Mouse (Mus musculus): Measurements from ENCODE around the gene Mast4. TPM values are rescaled to one million over a fixed set of nuclear protein-coding genes. Genes with fewer than 3 reads are reported as not detected.
A peak's percentile ranks its signal among the peaks of the same experiment; 100 is the strongest.

Mast4 gene
- polyA plus RNA-seq, 1 experiment from 2014 or later: 15.2 TPM

- Histone ChIP-seq H3K4me2 (no peak overlapping the region), H3K9ac (no peak overlapping the region), H3K9me3 (replicated peaks) (no peaks in the 10 kb centered on the region), H3K27ac (no peak overlapping the region), H3K27me3 (no peaks in the 10 kb centered on the region), H3K4me3 (no peak overlapping the region), H3K4me1 (peaks cover 7% of the 10 kb centered on the region; the same call in 1 of the 2 replicates), H3K36me3 (ENCODE audit: poor library complexity, severe bottlenecking) (no peaks in the 10 kb centered on the region)
- ATAC-seq: no peak; the same call in 1 of the 2 replicates
- 39% methylated on average over 2 of the region's 2 CpGs for WGBS
Observed at GRCm38 (mm10) chr13:102850594-102850993, 483.7 kb downstream of the Mast4 start.

GRCm38 (mm10) chr13:102849068-102849467, 485.2 kb downstream of the Mast4 start:
- Histone ChIP-seq H3K36me3 (ENCODE audit: poor library complexity, severe bottlenecking) (no peaks in the 10 kb centered on the region), H3K9me3 (replicated peaks) (no peaks in the 10 kb centered on the region), H3K9ac (no peak overlapping the region), H3K4me2 (no peak overlapping the region), H3K27me3 (no peaks in the 10 kb centered on the region), H3K4me1 (peaks cover 7% of the 10 kb centered on the region; the same call in 1 of the 2 replicates), H3K27ac (no peak overlapping the region), H3K4me3 (no peak overlapping the region)
- ATAC-seq: no peak
- 85% methylated on average over 3 of the region's 3 CpGs for WGBS

- Histone ChIP-seq H3K27me3 (no peaks in the 10 kb centered on the region), H3K4me3 (no peak overlapping the region), H3K4me2 (no peak overlapping the region), H3K36me3 (ENCODE audit: poor library complexity, severe bottlenecking) (no peaks in the 10 kb centered on the region), H3K27ac (no peak overlapping the region), H3K9ac (no peak overlapping the region), H3K4me1 (peaks cover 23% of the 10 kb centered on the region), H3K9me3 (replicated peaks) (no peaks in the 10 kb centered on the region)
- 51% methylated on average over 4 of the region's 4 CpGs for WGBS
- ATAC-seq: no peak
Observed at GRCm38 (mm10) chr13:102846473-102846872, 487.8 kb downstream of the Mast4 start.

GRCm38 (mm10) chr13:102842715-102843114, 491.6 kb downstream of the Mast4 start:
- Histone ChIP-seq H3K9me3 (replicated peaks) (no peaks in the 10 kb centered on the region), H3K4me1 (peaks cover 20% of the 10 kb centered on the region), H3K4me2 (no peak overlapping the region), H3K27me3 (no peaks in the 10 kb centered on the region), H3K9ac (no peak overlapping the region), H3K4me3 (no peak overlapping the region), H3K27ac (no peak overlapping the region), H3K36me3 (ENCODE audit: poor library complexity, severe bottlenecking) (no peaks in the 10 kb centered on the region)
- peak; percentile 37; the same call in 1 of the 2 replicates for ATAC-seq
- 57% methylated on average over 2 of the region's 2 CpGs for WGBS

- WGBS: 36% methylated on average over 8 of the region's 8 CpGs
- Histone ChIP-seq H3K4me3 (no peak overlapping the region), H3K4me2 (no peak overlapping the region), H3K9ac (no peak overlapping the region), H3K4me1 (peaks cover 20% of the 10 kb centered on the region), H3K9me3 (replicated peaks) (no peaks in the 10 kb centered on the region), H3K27me3 (no peaks in the 10 kb centered on the region), H3K36me3 (ENCODE audit: poor library complexity, severe bottlenecking) (no peaks in the 10 kb centered on the region), H3K27ac (no peak overlapping the region)
- ATAC-seq: peak; percentile 37; the same call in 1 of the 2 replicates
Observed at GRCm38 (mm10) chr13:102842237-102842636, 492.1 kb downstream of the Mast4 start.

GRCm38 (mm10) chr13:102839741-102840482, 494.4 kb downstream of the Mast4 start:
- no peak for ATAC-seq

GRCm38 (mm10) chr13:102837427-102837826, 496.9 kb downstream of the Mast4 start:
- no peak overlapping the region for H3K4me2 ChIP-seq
- no peak overlapping the region for H3K27ac ChIP-seq
- H3K4me1 ChIP-seq: peaks cover 8% of the 10 kb centered on the region
- H3K9ac ChIP-seq: no peak overlapping the region
- no peaks in the 10 kb centered on the region for H3K9me3 ChIP-seq (replicated peaks)
- no peak overlapping the region for H3K4me3 ChIP-seq
- no peaks in the 10 kb centered on the region for H3K36me3 ChIP-seq (ENCODE audit: poor library complexity, severe bottlenecking)
- 82% methylated on average over 4 of the region's 4 CpGs for WGBS
- no peaks in the 10 kb centered on the region for H3K27me3 ChIP-seq
- no peak for ATAC-seq

More at GRCm38 (mm10) chr13:102839741-102840482, 494.4 kb downstream of the Mast4 start:
- Histone ChIP-seq H3K4me3 (no peak overlapping the region), H3K4me2 (no peak overlapping the region), H3K9me3 (replicated peaks) (no peaks in the 10 kb centered on the region), H3K4me1 (peaks cover 20% of the 10 kb centered on the region), H3K9ac (no peak overlapping the region), H3K36me3 (ENCODE audit: poor library complexity, severe bottlenecking) (no peaks in the 10 kb centered on the region), H3K27ac (no peak overlapping the region), H3K27me3 (no peaks in the 10 kb centered on the region)
- 37% methylated on average over 7 of the region's 7 CpGs for WGBS

- Histone ChIP-seq H3K27ac (no peak overlapping the region), H3K4me2 (no peak overlapping the region), H3K27me3 (no peaks in the 10 kb centered on the region), H3K9ac (no peak overlapping the region), H3K36me3 (ENCODE audit: poor library complexity, severe bottlenecking) (no peaks in the 10 kb centered on the region), H3K4me3 (no peak overlapping the region), H3K9me3 (replicated peaks) (no peaks in the 10 kb centered on the region), H3K4me1 (0 out of 2 replicates have a peak, but pooled peaks cover 4% of the 10 kb centered on the region)
- no peak for ATAC-seq
- 77% methylated on average over 8 of the region's 8 CpGs for WGBS
Observed at GRCm38 (mm10) chr13:102835336-102835735, 499.0 kb downstream of the Mast4 start.

- no peak overlapping the region for H3K9ac ChIP-seq
- no peaks in the 10 kb centered on the region for H3K9me3 ChIP-seq (replicated peaks)
- H3K4me1 ChIP-seq: no peaks in the 10 kb centered on the region
- no peaks in the 10 kb centered on the region for H3K27me3 ChIP-seq
- H3K4me3 ChIP-seq: no peak overlapping the region
- H3K27ac ChIP-seq: no peak overlapping the region
- ATAC-seq: no peak
- WGBS: 59% methylated on average over 4 of the region's 4 CpGs
- H3K36me3 ChIP-seq (ENCODE audit: poor library complexity, severe bottlenecking): no peaks in the 10 kb centered on the region
- no peak overlapping the region for H3K4me2 ChIP-seq
Observed at GRCm38 (mm10) chr13:102818287-102818686, 516.0 kb downstream of the Mast4 start.

GRCm38 (mm10) chr13:102816689-102817088, 517.6 kb downstream of the Mast4 start:
- 96% methylated on average over 7 of the region's 7 CpGs for WGBS
- H3K27me3 ChIP-seq: no peaks in the 10 kb centered on the region
- H3K9ac ChIP-seq: no peak overlapping the region
- ATAC-seq: no peak
- H3K4me3 ChIP-seq: no peak overlapping the region
- peaks cover 2% of the 10 kb centered on the region for H3K4me1 ChIP-seq
- H3K36me3 ChIP-seq (ENCODE audit: poor library complexity, severe bottlenecking): no peaks in the 10 kb centered on the region
- H3K27ac ChIP-seq: no peak overlapping the region
- no peak overlapping the region for H3K4me2 ChIP-seq
- H3K9me3 ChIP-seq (replicated peaks): no peaks in the 10 kb centered on the region

GRCm38 (mm10) chr13:102815158-102815557, 519.1 kb downstream of the Mast4 start:
- Histone ChIP-seq H3K9ac (no peak overlapping the region), H3K4me3 (no peak overlapping the region), H3K4me2 (no peak overlapping the region), H3K9me3 (replicated peaks) (no peaks in the 10 kb centered on the region), H3K27ac (no peak overlapping the region), H3K36me3 (ENCODE audit: poor library complexity, severe bottlenecking) (no peaks in the 10 kb centered on the region), H3K4me1 (peaks cover 11% of the 10 kb centered on the region), H3K27me3 (no peaks in the 10 kb centered on the region)
- ATAC-seq: no peak
- 91% methylated on average over 6 of the region's 6 CpGs for WGBS

- WGBS: 18% methylated on average over 15 of the region's 15 CpGs
- peak; percentile 82 for ATAC-seq
- Histone ChIP-seq H3K4me1 (peaks cover 11% of the 10 kb centered on the region), H3K4me3 (peak overlapping the region; percentile 29), H3K36me3 (ENCODE audit: poor library complexity, severe bottlenecking) (no peaks in the 10 kb centered on the region), H3K27ac (no peak overlapping the region), H3K4me2 (peak overlapping the region; percentile 58), H3K9ac (peak overlapping the region; percentile 54; the same call in 1 of the 2 replicates), H3K9me3 (replicated peaks) (no peaks in the 10 kb centered on the region), H3K27me3 (no peaks in the 10 kb centered on the region)
Observed at GRCm38 (mm10) chr13:102811129-102811832, 523.0 kb downstream of the Mast4 start.
